Mouse (Mus musculus) midbrain, embryonic 11.5 days (tissue): ENCODE measurements around the gene Olfr49. TPM values are rescaled to one million over a fixed set of nuclear protein-coding genes. Genes with fewer than 3 reads are reported as not detected.
A peak's percentile ranks its signal among the peaks of the same experiment; 100 is the strongest.

Experiments
- ATAC-seq: fragments of 200-750 bp; cut with Nextera tagmentation; 2 replicates; pipeline ENCODE4 v1.8.0; 2017; ENCODE audit warnings: moderate TSS enrichment, moderate library complexity; ENCODE audit not compliant: low FRiP score
- DNase-seq: peaks from one replicate; pipeline ENCODE4 v3.0.0; 2015; ENCODE audit warnings: low spot score; ENCODE audit errors: missing footprints
- H3K27ac ChIP-seq: fragments of 300-500 bp; sonication (generic); 2 replicates; pipeline ENCODE4 v1.5.1; 2014; ENCODE audit warnings: low read depth, low read length
- H3K27me3 ChIP-seq: fragments of 300-500 bp; sonication (generic); 2 replicates; pipeline ENCODE4 v1.6.1; 2014; ENCODE audit warnings: mild to moderate bottlenecking, low read length, moderate library complexity, mixed read lengths; ENCODE audit not compliant: control insufficient read depth, insufficient read depth
- H3K36me3 ChIP-seq: fragments of 300-500 bp; sonication (generic); 2 replicates; pipeline ENCODE4 v1.6.1; 2014; ENCODE audit warnings: mild to moderate bottlenecking, low read length, moderate library complexity, mixed read lengths; ENCODE audit not compliant: control insufficient read depth, insufficient read depth
- H3K4me1 ChIP-seq: fragments of 300-500 bp; sonication (generic); 2 replicates; pipeline ENCODE4 v1.6.1; 2014; ENCODE audit warnings: low read length; ENCODE audit not compliant: control insufficient read depth, insufficient read depth
- H3K4me2 ChIP-seq: fragments of 300-500 bp; sonication (generic); 2 replicates; pipeline ENCODE4 v1.6.1; 2014; ENCODE audit warnings: mild to moderate bottlenecking, moderate library complexity
- H3K4me3 ChIP-seq: fragments of 300-500 bp; sonication (generic); 2 replicates; pipeline ENCODE4 v1.5.1; 2014; ENCODE audit warnings: low read depth, low read length
- H3K9ac ChIP-seq: fragments of 300-500 bp; sonication (generic); 2 replicates; pipeline ENCODE4 v1.6.1; 2014; ENCODE audit warnings: low read length
- H3K9me3 ChIP-seq: fragments of 300-500 bp; sonication (generic); 2 replicates; pipeline ENCODE4 v1.6.1; 2016; ENCODE audit warnings: low read length; ENCODE audit not compliant: control insufficient read depth
- WGBS: fragments of 180-500 bp; shearing (Covaris S2); extraction: QIAGEN DNeasy Blood & Tissue Kit; methylation state at CpG from one replicate; pipeline ENCODE4 v1.1.7; 2014; 5-methylcytosine and 5-hydroxymethylcytosine counted together
- polyA plus RNA-seq: library from polyadenylated mRNA; unstranded; fragments of >200 nt; fragmentation: Nextera tagmentation; extraction: Ambion mirVana; gene quantifications from 2 replicates; pipeline ENCODE4 v1.2.1, GENCODE M21; 2014

The Olfr49 gene
- polyA plus RNA-seq, 1 experiment from 2014 or later, result not detected

GRCm38 (mm10) chr14:54258131-54258670 is 26.5 kb downstream of the Olfr49 start:
- Histone ChIP-seq H3K9me3 (no peaks in the 10 kb centered on the region), H3K36me3 (no peaks in the 10 kb centered on the region), H3K4me3 (no peak overlapping the region), H3K27me3 (no peaks in the 10 kb centered on the region; the same call in 1 of the 2 replicates), H3K27ac (no peak overlapping the region), H3K4me2 (no peak overlapping the region), H3K4me1 (peaks cover 10% of the 10 kb centered on the region; the same call in 1 of the 2 replicates), H3K9ac (no peak overlapping the region)
- DNase-seq, result no peak
- 60% methylated on average over 7 of the region's 7 CpGs for WGBS
- ATAC-seq, result no peak

GRCm38 (mm10) chr14:54254670-54255202 is 30.0 kb downstream of the Olfr49 start:
- Histone ChIP-seq H3K4me2 (peak overlapping the region; percentile 80), H3K4me1 (peaks cover 15% of the 10 kb centered on the region; the same call in 1 of the 2 replicates), H3K4me3 (peak overlapping the region; percentile 76), H3K27ac (no peak overlapping the region), H3K36me3 (no peaks in the 10 kb centered on the region), H3K9ac (peak overlapping the region; percentile 79), H3K27me3 (no peaks in the 10 kb centered on the region), H3K9me3 (no peaks in the 10 kb centered on the region)
- WGBS, result 65% methylated on average over 12 of the region's 12 CpGs
- ATAC-seq (no peak), DNase-seq (peak; percentile 75)

GRCm38 (mm10) chr14:54253741-54254291 is 30.9 kb downstream of the Olfr49 start, which contains the start of the genes Dad1 and Abhd4:
Gene Dad1 (minus strand): TSS chr14:54254104.
Gene Abhd4 (plus strand): TSS chr14:54254188.
- Histone ChIP-seq H3K9me3 (no peaks in the 10 kb centered on the region), H3K27ac (peak within 1 kb of the TSS; percentile 73), H3K36me3 (no peaks in the 10 kb centered on the region), H3K27me3 (no peaks in the 10 kb centered on the region), H3K4me3 (peak within 1 kb of the TSS; percentile 76), H3K4me1 (peaks cover 10% of the 10 kb centered on the region; the same call in 1 of the 2 replicates), H3K9ac (peak within 1 kb of the TSS; percentile 79), H3K4me2 (peak within 1 kb of the TSS; percentile 80)
- under 1% methylated on average over 39 of the region's 39 CpGs for WGBS
- ATAC-seq (peak; percentile 100), DNase-seq (peak; percentile 100)

GRCm38 (mm10) chr14:54250122-54250521 is 34.6 kb downstream of the Olfr49 start:
- Histone ChIP-seq H3K4me2 (no peak overlapping the region), H3K4me3 (no peak overlapping the region), H3K9me3 (no peaks in the 10 kb centered on the region), H3K36me3 (no peaks in the 10 kb centered on the region), H3K27ac (no peak overlapping the region), H3K4me1 (peaks cover 10% of the 10 kb centered on the region; the same call in 1 of the 2 replicates), H3K27me3 (no peaks in the 10 kb centered on the region), H3K9ac (no peak overlapping the region)
- no peak for DNase-seq
- ATAC-seq, result no peak
- 82% methylated on average over 4 of the region's 4 CpGs for WGBS

- Histone ChIP-seq H3K9ac (no peak overlapping the region), H3K4me3 (no peak overlapping the region), H3K36me3 (no peaks in the 10 kb centered on the region), H3K27ac (no peak overlapping the region), H3K4me2 (no peak overlapping the region), H3K27me3 (no peaks in the 10 kb centered on the region), H3K4me1 (peaks cover 8% of the 10 kb centered on the region; the same call in 1 of the 2 replicates), H3K9me3 (no peaks in the 10 kb centered on the region)
- no peak for DNase-seq
- 80% methylated on average over 9 of the region's 9 CpGs for WGBS
- ATAC-seq, result no peak
These were observed 35.4 kb downstream of the Olfr49 start for GRCm38 (mm10) chr14:54249326-54249725.

- ATAC-seq (no peak), DNase-seq (no peak)
- Histone ChIP-seq H3K4me2 (no peak overlapping the region), H3K27ac (no peak overlapping the region), H3K9ac (no peak overlapping the region), H3K36me3 (peaks cover 13% of the 10 kb centered on the region), H3K4me3 (no peak overlapping the region), H3K9me3 (no peaks in the 10 kb centered on the region), H3K27me3 (no peaks in the 10 kb centered on the region), H3K4me1 (peaks cover 4% of the 10 kb centered on the region)
- 90% methylated on average over 3 of the region's 3 CpGs for whole genome bisulfite sequencing
These were observed 38.5 kb downstream of the Olfr49 start for GRCm38 (mm10) chr14:54246232-54246631.

- Histone ChIP-seq H3K27ac (no peak overlapping the region; the same call in 1 of the 2 replicates), H3K9ac (no peak overlapping the region), H3K4me3 (no peak overlapping the region), H3K27me3 (no peaks in the 10 kb centered on the region), H3K4me1 (peaks cover 4% of the 10 kb centered on the region), H3K36me3 (peaks cover 16% of the 10 kb centered on the region), H3K4me2 (no peak overlapping the region), H3K9me3 (no peaks in the 10 kb centered on the region)
- peak; percentile 23 for DNase-seq
- WGBS, result 63% methylated on average over 3 of the region's 3 CpGs
- peak; percentile 62; the same call in 1 of the 2 replicates for ATAC-seq
These were observed 40.6 kb downstream of the Olfr49 start for GRCm38 (mm10) chr14:54244183-54244582.

- Histone ChIP-seq H3K27me3 (no peaks in the 10 kb centered on the region), H3K9me3 (no peaks in the 10 kb centered on the region), H3K4me1 (peaks cover 4% of the 10 kb centered on the region), H3K36me3 (peaks cover 16% of the 10 kb centered on the region), H3K4me3 (no peak overlapping the region), H3K4me2 (no peak overlapping the region), H3K27ac (no peak overlapping the region), H3K9ac (no peak overlapping the region)
- WGBS, result 75% methylated on average over 5 of the region's 5 CpGs
- ATAC-seq (no peak), DNase-seq (no peak)
These were observed 44.2 kb downstream of the Olfr49 start for GRCm38 (mm10) chr14:54240542-54240941.

GRCm38 (mm10) chr14:54239002-54239736 is 45.6 kb downstream of the Olfr49 start:
- WGBS, result 22% methylated on average over 7 of the region's 7 CpGs
- H3K9me3 ChIP-seq, result no peaks in the 10 kb centered on the region
- DNase-seq (peak; percentile 96), ATAC-seq (peak; percentile 71)
- no peak overlapping the region for H3K4me3 ChIP-seq
- no peaks in the 10 kb centered on the region for H3K27me3 ChIP-seq
- H3K9ac ChIP-seq, result no peak overlapping the region
- no peak overlapping the region for H3K4me2 ChIP-seq
- peaks cover 16% of the 10 kb centered on the region for H3K36me3 ChIP-seq
- H3K4me1 ChIP-seq, result peaks cover 4% of the 10 kb centered on the region
- no peak overlapping the region for H3K27ac ChIP-seq
